Mouse (Mus musculus) hindbrain, embryonic 13.5 days (tissue): ENCODE measurements at regions not wholly inside any gene's neighbourhood (a gene's known extent, or its start where the extent isn't known, plus 50 kb on each side); places are given as distances from the start of the nearest gene placed in this dataset.

ENCODE experiments used
- ATAC-seq: fragments of 200-750 bp; cut with Nextera tagmentation; 2 replicates; pipeline ENCODE4 v1.8.0; 2017; ENCODE audit warnings: moderate TSS enrichment; ENCODE audit not compliant: low FRiP score
- H3K27ac ChIP-seq: fragments of 300-500 bp; sonication (generic); 2 replicates; pipeline ENCODE4 v1.5.1; 2015; ENCODE audit warnings: inconsistent platforms, mild to moderate bottlenecking, moderate library complexity
- H3K27me3 ChIP-seq: fragments of 300-500 bp; sonication (generic); 2 replicates; pipeline ENCODE4 v1.6.1; 2015; ENCODE audit warnings: mild to moderate bottlenecking, inconsistent platforms
- H3K36me3 ChIP-seq: fragments of 300-500 bp; sonication (generic); 2 replicates; pipeline ENCODE4 v1.6.1; 2015; ENCODE audit warnings: mild to moderate bottlenecking, inconsistent platforms
- H3K4me1 ChIP-seq: fragments of 300-500 bp; sonication (generic); replicated peaks from 2 replicates; pipeline ENCODE4 v1.6.1; 2015; ENCODE audit warnings: inconsistent platforms
- H3K4me2 ChIP-seq: fragments of 300-500 bp; sonication (generic); 2 replicates; pipeline ENCODE4 v1.6.1; 2015; ENCODE audit warnings: inconsistent platforms, mild to moderate bottlenecking, moderate library complexity
- H3K4me3 ChIP-seq: fragments of 300-500 bp; sonication (generic); 2 replicates; pipeline ENCODE4 v1.5.1; 2015; ENCODE audit warnings: mild to moderate bottlenecking, inconsistent platforms
- H3K9ac ChIP-seq: fragments of 300-500 bp; sonication (generic); 2 replicates; pipeline ENCODE4 v1.6.1; 2015; ENCODE audit warnings: mild to moderate bottlenecking, inconsistent platforms
- H3K9me3 ChIP-seq: fragments of 300-500 bp; sonication (generic); 2 replicates; pipeline ENCODE4 v1.6.1; 2016; ENCODE audit warnings: inconsistent platforms
- WGBS: fragments of 180-500 bp; shearing (Covaris S2); methylation state at CpG from one replicate; pipeline ENCODE4 v1.1.7; 2015; 5-methylcytosine and 5-hydroxymethylcytosine counted together

DNA sequence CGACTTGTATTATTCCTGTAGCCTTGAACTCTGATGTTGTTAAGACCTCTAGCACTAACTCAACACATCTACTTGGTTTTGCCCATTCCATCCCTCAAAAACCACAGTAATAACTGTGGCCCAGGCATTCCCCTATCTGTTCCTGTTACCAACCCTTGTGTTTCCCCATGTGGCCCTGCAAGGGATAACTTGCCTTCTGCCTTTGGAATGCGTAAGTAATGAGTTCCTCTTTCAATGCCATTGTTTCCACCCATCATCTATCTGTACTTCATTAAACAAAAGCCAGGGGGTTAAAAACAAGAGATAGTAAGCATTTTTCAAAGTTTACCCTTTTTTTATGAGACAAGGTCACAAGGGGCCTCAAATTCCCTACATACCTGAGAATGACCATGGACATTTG, 60.5 kb upstream of the 1110032F04Rik start:
- 85% methylated on average over 2 of the region's 2 CpGs for WGBS

GRCm38 (mm10) chr3:68813461-68813860, 55.9 kb upstream of the 1110032F04Rik start:
- Histone ChIP-seq H3K27ac (no peak overlapping the region), H3K9me3 (no peaks in the 10 kb centered on the region), H3K36me3 (no peaks in the 10 kb centered on the region), H3K4me3 (no peak overlapping the region), H3K27me3 (no peaks in the 10 kb centered on the region), H3K4me1 (no peaks in the 10 kb centered on the region), H3K9ac (no peak overlapping the region), H3K4me2 (no peak overlapping the region)
- 88% methylated on average over 3 of the region's 3 CpGs for WGBS
- ATAC-seq: no peak

More for the DNA sequence above, 60.5 kb upstream of the 1110032F04Rik start:
- Histone ChIP-seq H3K27ac (no peak overlapping the region), H3K4me1 (no peaks in the 10 kb centered on the region), H3K36me3 (no peaks in the 10 kb centered on the region), H3K27me3 (no peaks in the 10 kb centered on the region), H3K4me2 (no peak overlapping the region), H3K4me3 (no peak overlapping the region), H3K9me3 (no peaks in the 10 kb centered on the region), H3K9ac (no peak overlapping the region)
- ATAC-seq: no peak

DNA sequence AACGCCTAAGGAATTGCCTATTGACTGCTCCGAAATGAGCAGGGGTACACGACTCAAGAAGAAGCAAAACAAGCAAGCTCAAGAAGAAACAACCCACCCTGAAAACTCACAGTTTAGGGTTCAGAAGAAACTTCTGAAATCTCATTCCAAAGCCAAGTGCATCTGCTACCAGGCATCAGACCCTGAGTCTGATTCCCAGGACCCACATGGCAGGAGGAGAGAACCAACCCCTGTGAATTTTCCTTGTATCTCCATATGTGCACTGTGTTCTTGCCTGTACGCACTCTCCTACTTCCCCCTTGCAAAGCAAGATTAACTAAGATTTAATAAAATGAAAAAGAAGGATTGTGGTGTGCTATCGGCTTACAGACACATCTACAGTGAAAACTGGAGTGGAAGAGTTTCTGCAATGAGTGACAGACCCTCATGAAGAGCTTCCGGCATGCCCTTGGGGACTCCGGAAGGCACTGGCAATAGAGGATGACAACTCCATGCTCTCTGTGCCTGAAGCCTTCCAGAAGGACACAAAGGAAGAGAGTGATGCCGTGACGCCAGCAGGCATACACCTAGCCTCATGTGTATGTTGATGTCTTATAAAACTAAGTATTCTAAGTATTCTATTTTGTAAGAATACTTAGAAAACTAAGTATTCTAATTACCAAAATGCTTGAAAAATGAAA, 55.2 kb upstream of the 1110032F04Rik start:
- Histone ChIP-seq H3K27ac (no peak overlapping the region), H3K27me3 (no peaks in the 10 kb centered on the region), H3K4me3 (no peak overlapping the region), H3K36me3 (no peaks in the 10 kb centered on the region), H3K9me3 (no peaks in the 10 kb centered on the region), H3K4me1 (no peaks in the 10 kb centered on the region), H3K9ac (no peak overlapping the region), H3K4me2 (no peak overlapping the region)
- WGBS: 93% methylated on average over 9 of the region's 9 CpGs
- no peak for ATAC-seq

DNA sequence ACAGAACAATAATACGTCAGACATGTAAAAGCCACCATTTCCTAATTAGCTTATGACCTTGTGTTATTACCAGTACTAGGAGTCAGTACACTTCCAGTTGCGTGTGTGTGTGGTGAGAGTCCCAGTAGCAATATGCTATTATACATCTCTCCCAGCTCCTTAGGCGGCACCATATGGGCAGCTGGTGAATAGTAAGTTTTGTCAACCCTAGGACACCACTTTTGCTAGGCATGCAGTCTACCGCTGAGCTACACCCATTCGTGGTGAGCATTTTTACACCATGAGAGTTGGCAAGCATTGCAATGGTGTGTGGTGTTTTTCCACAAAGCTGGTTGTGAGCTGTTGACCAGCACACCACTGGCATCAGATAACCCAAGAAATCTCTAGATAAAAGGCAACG, 53.8 kb upstream of the 1110032F04Rik start:
- H3K4me1 ChIP-seq: no peaks in the 10 kb centered on the region

GRCm38 (mm10) chr3:68817321-68817720, 52.1 kb upstream of the 1110032F04Rik start:
- H3K27ac ChIP-seq: no peak overlapping the region
- H3K9ac ChIP-seq: no peak overlapping the region
- no peak for ATAC-seq
- H3K27me3 ChIP-seq: no peaks in the 10 kb centered on the region
- H3K36me3 ChIP-seq: no peaks in the 10 kb centered on the region
- peaks cover 6% of the 10 kb centered on the region; the same call in 1 of the 2 replicates for H3K4me1 ChIP-seq
- H3K4me2 ChIP-seq: no peak overlapping the region
- H3K4me3 ChIP-seq: no peak overlapping the region
- 78% methylated on average over 2 of the region's 2 CpGs for WGBS
- no peaks in the 10 kb centered on the region for H3K9me3 ChIP-seq

More for the DNA sequence above, 53.8 kb upstream of the 1110032F04Rik start:
- 93% methylated on average over 6 of the region's 6 CpGs for WGBS
- Histone ChIP-seq H3K27me3 (no peaks in the 10 kb centered on the region), H3K4me3 (no peak overlapping the region), H3K4me2 (no peak overlapping the region), H3K36me3 (no peaks in the 10 kb centered on the region), H3K27ac (no peak overlapping the region), H3K9ac (no peak overlapping the region), H3K9me3 (no peaks in the 10 kb centered on the region)
- ATAC-seq: no peak
